Mouse (Mus musculus) gastrocnemius, postnatal 14 days (tissue): ENCODE results near the gene Cdh16. TPM values are rescaled to one million over a fixed set of nuclear protein-coding genes. Genes with fewer than 3 reads are reported as not detected.
"Not testable (repeated sequence)": the region's sequence is repeated elsewhere in the genome, so short reads cannot be mapped to it uniquely, and the experiment has no call there.

Source experiments
- DNase-seq: peaks from one replicate; pipeline ENCODE4 v3.0.0; 2021; ENCODE audit warnings: mixed read lengths
- intact Hi-C: fragments of 180-260 bp; cut with DNase I; formaldehyde crosslinking; loops from one replicate; pipeline ENCODE4 v1.15.1; 2025; ENCODE audit warnings: low total_unique reads
- total RNA-seq, 2 experiments: library from RNA; stranded (reverse); gene quantifications; 2 replicates each; pipeline ENCODE4 v1.2.3; 2021

Cdh16 gene
- total RNA-seq, 2 experiments from 2014 or later: not detected

- no peak for DNase-seq
- intact Hi-C loops: no loop called here
These were observed 32.3 kb downstream of the Cdh16 start for GRCm38 (mm10) chr8:104591856-104592255.

GRCm38 (mm10) chr8:104591133-104591834 is 32.9 kb downstream of the Cdh16 start, which contains the start of gene Pdp2:
Gene Pdp2, plus strand, starts transcription at chr8:104591451.
- peak; percentile 84 for DNase-seq
- intact Hi-C loops: no loop called here

GRCm38 (mm10) chr8:104590284-104590683 is 33.9 kb downstream of the Cdh16 start:
- intact Hi-C loops: no loop called here
- no peak for DNase-seq

- DNase-seq: no peak
- intact Hi-C loops: no loop called here
These were observed 39.7 kb downstream of the Cdh16 start for GRCm38 (mm10) chr8:104584522-104584921.

DNA sequence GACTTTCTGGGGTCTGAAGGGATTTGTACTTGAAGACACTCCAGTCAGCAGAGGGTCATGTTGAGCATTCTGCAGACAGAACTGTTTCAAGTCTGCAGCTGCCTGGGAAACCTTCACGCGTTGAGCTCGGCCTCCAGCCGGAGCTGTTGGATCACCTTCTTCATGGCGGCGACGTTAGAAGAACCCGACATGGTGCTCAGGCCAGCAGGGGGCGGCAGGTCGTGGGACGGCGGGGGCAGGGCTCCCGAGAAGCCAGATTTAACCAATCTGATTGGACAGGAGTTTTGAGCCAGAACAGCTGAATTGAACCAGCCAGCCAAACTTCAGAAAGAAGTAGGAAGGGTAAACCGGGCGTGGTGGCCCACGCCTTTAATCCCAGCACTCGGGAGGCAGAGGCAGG is 46.6 kb downstream of the Cdh16 start:
- intact Hi-C loops, DNase-seq: not testable (repeated sequence)

- intact Hi-C loops: no loop called here
- DNase-seq: no peak
These were observed 47.4 kb downstream of the Cdh16 start for GRCm38 (mm10) chr8:104576820-104577219.

GRCm38 (mm10) chr8:104570436-104571343 is 53.5 kb downstream of the Cdh16 start:
- intact Hi-C loops: no loop called here
- peak; percentile 84 for DNase-seq

DNA sequence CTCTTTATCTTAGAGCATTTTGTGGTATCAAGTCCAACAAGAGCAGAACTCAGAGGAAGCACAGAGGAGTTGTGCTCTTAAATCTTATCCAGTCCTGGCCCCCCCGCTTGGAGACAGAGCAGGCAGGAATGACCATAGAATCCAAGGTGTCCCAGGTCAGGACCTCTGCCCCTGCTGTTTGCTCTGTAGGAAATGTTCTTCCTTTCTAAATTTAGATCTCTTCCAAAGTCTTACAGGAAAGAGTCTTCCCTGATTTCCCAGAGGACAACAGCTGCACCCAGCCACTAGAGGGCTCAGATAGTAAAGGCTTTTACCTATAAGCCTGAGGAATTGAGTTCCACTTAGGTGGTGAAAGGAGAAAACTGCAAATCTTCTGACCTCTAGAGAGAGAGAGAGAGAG is 54.6 kb downstream of the Cdh16 start:
- intact Hi-C loops: loop anchor here (5.0 to 10.0 kb wide), 2 partner anchors 37 to 225 kb away; partner anchors contain the start of genes Car7 and Nae1

GRCm38 (mm10) chr8:104565457-104565798 is 58.8 kb downstream of the Cdh16 start:
- no peak for DNase-seq
- intact Hi-C loops: loop anchor here (5.0 to 10.0 kb wide), 2 partner anchors 33 to 221 kb away; partner anchors contain the start of genes Car7 and Nae1

More for the DNA sequence above, 54.6 kb downstream of the Cdh16 start:
- no peak for DNase-seq

DNA sequence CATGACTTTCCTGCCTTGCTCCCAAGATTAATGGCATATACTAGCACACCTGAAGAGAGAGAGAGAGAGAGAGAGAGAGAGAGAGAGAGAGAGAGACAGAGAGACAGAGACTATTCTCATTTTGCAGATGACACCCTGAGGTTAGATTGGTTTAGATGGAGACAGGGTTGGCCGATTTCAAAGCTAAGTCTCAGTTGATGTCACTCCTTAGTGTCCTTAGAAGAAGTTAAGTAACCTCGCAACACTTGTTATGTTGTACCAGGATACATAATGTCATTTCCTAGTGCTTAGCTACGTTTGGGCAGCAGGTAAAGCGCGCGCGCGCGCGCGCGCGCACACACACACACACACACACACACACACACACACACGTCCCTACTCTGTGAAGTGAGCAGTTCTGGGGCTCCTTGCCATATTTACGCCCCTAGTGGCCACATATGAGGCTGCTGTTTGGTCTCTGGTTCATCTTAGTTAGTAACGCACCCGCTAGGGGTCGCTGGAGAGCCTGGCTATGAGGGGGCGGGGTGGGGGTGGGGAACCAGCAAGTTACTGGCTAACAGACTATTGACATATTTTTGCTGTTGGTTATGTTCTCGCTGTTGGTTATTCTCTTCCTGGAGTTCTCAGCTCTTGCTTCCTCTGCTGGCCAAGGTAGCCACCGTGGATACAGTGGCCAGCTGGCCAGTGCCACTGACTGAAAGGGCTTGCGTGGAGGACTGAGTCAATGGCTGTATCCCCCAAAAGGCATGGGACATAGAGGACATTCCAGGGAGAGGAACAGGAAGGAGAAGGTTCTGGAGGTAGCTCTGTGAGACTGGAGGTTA is 59.4 kb downstream of the Cdh16 start:
- intact Hi-C loops: loop anchor here (5.0 to 10.0 kb wide), 2 partner anchors 33 to 220 kb away; partner anchors contain the start of genes Car7 and Nae1
- DNase-seq: peak; percentile 84

- no peak for DNase-seq
These were observed 63.5 kb downstream of the Cdh16 start for GRCm38 (mm10) chr8:104560731-104561130.

DNA sequence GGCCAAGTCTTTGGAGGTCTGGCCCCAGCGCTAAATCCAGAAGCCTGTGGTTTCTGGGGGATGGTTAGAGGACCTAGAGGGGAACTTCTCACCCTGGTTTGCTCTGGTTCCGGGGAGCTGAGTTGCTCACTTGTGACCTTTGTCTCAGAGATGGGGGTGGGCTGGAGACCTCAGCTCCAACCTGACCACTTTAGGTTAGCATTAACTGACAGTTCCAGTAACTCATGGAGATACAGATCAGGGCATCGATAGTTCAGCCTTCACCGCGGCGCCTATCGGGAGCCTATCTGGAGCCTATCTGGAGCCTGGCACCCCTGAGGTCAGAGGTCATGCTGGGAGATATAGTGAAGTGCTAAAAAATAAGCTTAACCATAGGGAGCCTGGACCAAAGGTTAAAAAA is 67.0 kb downstream of the Cdh16 start:
- DNase-seq: no peak
- intact Hi-C loops: no loop called here

More at GRCm38 (mm10) chr8:104560731-104561130, 63.5 kb downstream of the Cdh16 start:
- intact Hi-C loops: loop anchor here (10.0 kb wide), 1 partner anchor 216 kb away; no protein-coding TSS in a partner anchor

- DNase-seq: no peak
- intact Hi-C loops: no loop called here
These were observed 69.0 kb downstream of the Cdh16 start for GRCm38 (mm10) chr8:104555191-104555590.

Other genes starting within 250 kb of the Cdh16 start
- 1 to 10 TPM; 4.7 to 4.8 TPM for gene Cmtm4, start 228.6 kb downstream of the Cdh16 start, total RNA-seq
- 100 to 1,000 TPM in 1 of 2 experiments, 10 to 100 TPM in 1; 99.3 to 104 TPM for gene Dync1li2, start 181.3 kb downstream of the Cdh16 start, total RNA-seq
- under 1 TPM in 1 of 2 experiments, not detected in 1; 0.06 TPM for gene Terb1, start 114.5 kb downstream of the Cdh16 start, total RNA-seq
- gene Nae1, start 89.8 kb downstream of the Cdh16 start, total RNA-seq: 10 to 100 TPM; 20.4 to 24.5 TPM
- 1 to 10 TPM; 1.0 to 1.1 TPM for gene Car7, start 89.7 kb downstream of the Cdh16 start, total RNA-seq
- gene Pdp2, start 32.9 kb downstream of the Cdh16 start, total RNA-seq: 1 to 10 TPM; 3.9 to 4.7 TPM
- 10 to 100 TPM in 1 of 2 experiments, 1 to 10 TPM in 1; 3.7 to 15.5 TPM for gene Rrad, start 6.9 kb upstream of the Cdh16 start, total RNA-seq
- 10 to 100 TPM; 27.1 to 32.0 TPM for gene Ciao2b, start 17.6 kb upstream of the Cdh16 start, total RNA-seq
- not detected for gene Ces2a, start 109.6 kb upstream of the Cdh16 start, total RNA-seq
- under 1 TPM in 1 of 2 experiments, not detected in 1; 0.14 TPM for gene Ces2b, start 207.2 kb upstream of the Cdh16 start, total RNA-seq
- gene Ces2c, start 222.7 kb upstream of the Cdh16 start, total RNA-seq: under 1 TPM; 0.33 to 0.47 TPM